22 mouse cellular contexts compared by ENCODE assay signal in genomic region chr8:123498963-123499362, GRCm38 (mm10). TPM values are rescaled to one million over a fixed set of nuclear protein-coding genes. Genes with fewer than 3 reads are reported as not detected.
DNase-seq lines count a peak whose midpoint lies in the region; ATAC-seq and TF ChIP-seq lines count a peak whose summit lies in the region.
"Had no signal": no experiment of that assay in that cellular context is flagged by ENCODE, and none has a peak within 500 bp of the region (broad histone marks: within the 10 kb centered on the region; RNA-seq: fewer than 3 reads in every experiment).

No protein-coding gene starts in this region.

- no peaks in the 10 kb centered on the region for H3K27me3 ChIP-seq in liver, embryonic 14.5 days (ENCODE audit: control insufficient read depth, insufficient read depth, low read length)
- no peaks in the 10 kb centered on the region for H3K27me3 ChIP-seq in liver, embryonic 12.5 days (replicated peaks)
- H3K27me3 ChIP-seq: CH12.LX; embryonic facial prominence, embryonic 15.5 days; liver, embryonic 13.5 days; midbrain, embryonic 13.5 days; neural tube, embryonic 13.5 days had no signal

- H3K4me2 ChIP-seq in liver, embryonic 14.5 days (ENCODE audit: low read depth) = no peak overlapping the region
- no peak overlapping the region for H3K4me2 ChIP-seq in liver, embryonic 12.5 days
- H3K4me2 ChIP-seq: embryonic facial prominence, embryonic 15.5 days; heart, embryonic 11.5 days; liver, embryonic 13.5 days; midbrain, embryonic 13.5 days; neural tube, embryonic 13.5 days had no signal

- no peak overlapping the region for H3K27ac ChIP-seq in liver, embryonic 14.5 days
- no peak overlapping the region for H3K27ac ChIP-seq in liver, embryonic 12.5 days
- H3K27ac ChIP-seq: embryonic facial prominence, embryonic 15.5 days; left cerebral cortex, adult 2 months; limb, embryonic 10.5 days; liver, embryonic 13.5 days; midbrain, embryonic 13.5 days; neural tube, embryonic 13.5 days had no signal

- H3K36me3 ChIP-seq in liver, embryonic 14.5 days (replicated peaks; ENCODE audit: control insufficient read depth, insufficient read depth, low read depth) = peaks cover 50% of the 10 kb centered on the region
- H3K36me3 ChIP-seq in liver, embryonic 12.5 days = peaks cover 100% of the 10 kb centered on the region

- ATAC-seq in liver, embryonic 14.5 days (ENCODE audit: insufficient read depth) = peak; percentile 33; the same call in 1 of the 2 replicates
- no peak for ATAC-seq in liver, embryonic 12.5 days
- ATAC-seq: midbrain, embryonic 13.5 days had no signal

- no peak overlapping the region for H3K4me3 ChIP-seq in liver, embryonic 14.5 days (ENCODE audit: insufficient read depth in 1 of 2, low read depth in 2 of 2, low read length in 2 of 2)
- H3K4me3 ChIP-seq in liver, embryonic 12.5 days = no peak overlapping the region
- H3K4me3 ChIP-seq: embryonic facial prominence, embryonic 15.5 days; left cerebral cortex, adult 2 months; limb, embryonic 10.5 days; liver, embryonic 13.5 days; midbrain, embryonic 13.5 days; neural tube, embryonic 13.5 days had no signal

- no peaks in the 10 kb centered on the region for H3K9me3 ChIP-seq in liver, embryonic 14.5 days (ENCODE audit: control insufficient read depth, low read length)
- no peaks in the 10 kb centered on the region for H3K9me3 ChIP-seq in liver, embryonic 12.5 days (replicated peaks)
- H3K9me3 ChIP-seq: embryonic facial prominence, embryonic 15.5 days; limb, embryonic 10.5 days; midbrain, embryonic 13.5 days; neural tube, embryonic 13.5 days had no signal

- peak; percentile 55 for DNase-seq in cerebellum, adult 9-10 months
- DNase-seq in cerebellum, adult 9-11 months = no peak
- no peak for DNase-seq in liver, embryonic 14.5 days (ENCODE audit: low read depth in 3 of 3, low spot score in 3 of 3)
- peak; percentile 43 to 59 for DNase-seq in cerebellum, postnatal 25 days
- DNase-seq in layer of hippocampus, postnatal 36 days = peak; percentile 34
- no peak for DNase-seq in lung, adult 18-20 months
- DNase-seq in heart, adult 9 months (ENCODE audit: low spot score in 2 of 2) = no peak
- DNase-seq: heart, postnatal 10 days; kidney, adult 9 months; kidney, postnatal 36 days; liver, embryonic 13.5 days; lung, postnatal 10 days; thymus, postnatal 14 days had no signal

- WGBS in liver, embryonic 14.5 days (ENCODE audit: insufficient replicate concordance) = 68% methylated on average over 11 of the region's 11 CpGs
- WGBS in liver, embryonic 12.5 days (ENCODE audit: insufficient replicate concordance) = 69% methylated on average over 11 of the region's 11 CpGs

- H3K4me1 ChIP-seq in liver, embryonic 14.5 days (replicated peaks; ENCODE audit: control insufficient read depth in 2 of 2, insufficient read depth in 2 of 2, low read length in 1 of 2) = no peaks in the 10 kb centered on the region
- no peaks in the 10 kb centered on the region for H3K4me1 ChIP-seq in liver, embryonic 12.5 days
- H3K4me1 ChIP-seq: embryonic facial prominence, embryonic 15.5 days; limb, embryonic 10.5 days; midbrain, embryonic 13.5 days; neural tube, embryonic 13.5 days had no signal

- TF ChIP-seq EP300 in liver, embryonic 14.5 days (IDR thresholded peaks at IDR 0.05; ENCODE audit: low read depth) = no peak

- TF ChIP-seq CTCF in liver, embryonic 14.5 days (IDR thresholded peaks at IDR 0.05; ENCODE audit: low read depth) = no peak

- no peak overlapping the region for H3K9ac ChIP-seq in liver, embryonic 14.5 days (replicated peaks)
- no peak overlapping the region for H3K9ac ChIP-seq in liver, embryonic 12.5 days
- H3K9ac ChIP-seq: embryonic facial prominence, embryonic 15.5 days; liver, embryonic 13.5 days; midbrain, embryonic 13.5 days; neural tube, embryonic 13.5 days had no signal

RNA-seq across cellular contexts. Expression of gene Dbndd1, which starts 16.3 kb away (rescaled TPM):
- polyA plus RNA-seq in liver, embryonic 14.5 days (2012; rRNA removed) = 0.03 and 0.15 TPM in 2 replicates
- polyA plus RNA-seq in liver, embryonic 14.5 days (2014; fragmentation: Nextera tagmentation; extraction: Ambion mirVana) = 0.15 TPM in 1 of 2 replicates, not detected in the other
- polyA plus RNA-seq in liver, embryonic 12.5 days (2016; fragmentation: Nextera tagmentation; extraction: Ambion mirVana) = 0.42 and 0.56 TPM in 2 replicates
- total RNA-seq in layer of hippocampus, postnatal 36 days (2021) = 10 to 100 TPM; 10.9 to 11.0 TPM
- total RNA-seq: heart, postnatal 10 days; megakaryocyte progenitor cell, adult 5-6 weeks had no signal

RNA-seq across cellular contexts. Expression of gene Gas8, which starts 19.7 kb away (rescaled TPM):
- 1.8 and 3.4 TPM in 2 replicates for polyA plus RNA-seq in liver, embryonic 14.5 days (2012; rRNA removed)
- polyA plus RNA-seq in liver, embryonic 14.5 days (2014; fragmentation: Nextera tagmentation; extraction: Ambion mirVana) = 2.3 and 3.5 TPM in 2 replicates
- polyA plus RNA-seq in liver, embryonic 12.5 days (2016; fragmentation: Nextera tagmentation; extraction: Ambion mirVana) = 5.4 and 8.6 TPM in 2 replicates
- total RNA-seq in layer of hippocampus, postnatal 36 days (2021) = 10 to 100 TPM; 25.8 to 27.5 TPM

RNA-seq across cellular contexts. Expression of gene Afg3l1, which starts 21.3 kb away (rescaled TPM):
- polyA plus RNA-seq in liver, embryonic 14.5 days (2012; rRNA removed) = 11.0 and 12.6 TPM in 2 replicates
- polyA plus RNA-seq in liver, embryonic 14.5 days (2014; fragmentation: Nextera tagmentation; extraction: Ambion mirVana) = 13.4 and 13.5 TPM in 2 replicates
- 38.0 and 38.4 TPM in 2 replicates for polyA plus RNA-seq in liver, embryonic 12.5 days (2016; fragmentation: Nextera tagmentation; extraction: Ambion mirVana)
- 10 to 100 TPM; 24.7 to 27.9 TPM for total RNA-seq in layer of hippocampus, postnatal 36 days (2021)

Comparison
In these comparisons a context has a peak if more than half of its experiments do, and no peak if none do; other contexts are left out.
1. DNase-seq: peak in cerebellum, adult 9-10 months (single experiment), cerebellum, postnatal 25 days (2 of 2) and layer of hippocampus, postnatal 36 days (2 of 2); none in cerebellum, adult 9-11 months (single experiment), liver, embryonic 14.5 days (0 of 3), lung, adult 18-20 months (0 of 2) and heart, adult 9 months (0 of 2).